Mouse (Mus musculus) liver, embryonic 15.5 days (tissue): ENCODE results near the gene Rc3h2. TPM values are rescaled to one million over a fixed set of nuclear protein-coding genes. Genes with fewer than 3 reads are reported as not detected.

Source experiments
- ATAC-seq: fragments of 200-750 bp; cut with Nextera tagmentation; 2 replicates; pipeline ENCODE4 v1.8.0; 2017; ENCODE audit warnings: moderate number of reproducible peaks, mild to moderate bottlenecking, moderate library complexity; ENCODE audit not compliant: insufficient read depth
- H3K27ac ChIP-seq: fragments of 300-500 bp; sonication (generic); replicated peaks from 2 replicates; pipeline ENCODE4 v1.5.1; 2015; ENCODE audit warnings: mild to moderate bottlenecking, inconsistent platforms
- H3K27me3 ChIP-seq: fragments of 300-500 bp; sonication (generic); 2 replicates; pipeline ENCODE4 v1.6.1; 2015; ENCODE audit warnings: mild to moderate bottlenecking, inconsistent platforms
- H3K36me3 ChIP-seq: fragments of 300-500 bp; sonication (generic); replicated peaks from 2 replicates; pipeline ENCODE4 v1.6.1; 2015; ENCODE audit warnings: moderate library complexity, mild to moderate bottlenecking, inconsistent platforms
- H3K4me1 ChIP-seq: fragments of 300-500 bp; sonication (generic); replicated peaks from 2 replicates; pipeline ENCODE4 v1.6.1; 2015; ENCODE audit warnings: inconsistent platforms
- H3K4me2 ChIP-seq: fragments of 300-500 bp; sonication (generic); 2 replicates; pipeline ENCODE4 v1.6.1; 2015; ENCODE audit warnings: moderate library complexity, mild to moderate bottlenecking, inconsistent platforms
- H3K4me3 ChIP-seq: fragments of 300-500 bp; sonication (generic); replicated peaks from 2 replicates; pipeline ENCODE4 v1.5.1; 2015; ENCODE audit warnings: mild to moderate bottlenecking, inconsistent platforms
- H3K9ac ChIP-seq: fragments of 300-500 bp; sonication (generic); 2 replicates; pipeline ENCODE4 v1.6.1; 2015; ENCODE audit warnings: moderate library complexity, mild to moderate bottlenecking, inconsistent platforms
- H3K9me3 ChIP-seq: fragments of 300-500 bp; sonication (generic); replicated peaks from 2 replicates; pipeline ENCODE4 v1.6.1; 2016; ENCODE audit warnings: inconsistent platforms
- WGBS: fragments of 180-500 bp; shearing (Covaris S2); methylation state at CpG from one replicate; pipeline ENCODE4 v1.1.7; 2015; ENCODE audit warnings: mixed read lengths; ENCODE audit not compliant: insufficient replicate concordance; 5-methylcytosine and 5-hydroxymethylcytosine counted together
- polyA plus RNA-seq: library from polyadenylated mRNA; unstranded; fragments of >200 nt; fragmentation: Nextera tagmentation; extraction: Ambion mirVana; gene quantifications from 2 replicates; pipeline ENCODE4 v1.2.1, GENCODE M21; 2015

Gene Rc3h2
- polyA plus RNA-seq, 1 experiment from 2014 or later: 3.8 TPM

GRCm38 (mm10) chr2:37421903-37422302, 800 bp downstream of the Rc3h2 start:
- Histone ChIP-seq H3K9me3 (no peaks in the 10 kb centered on the region), H3K36me3 (no peaks in the 10 kb centered on the region), H3K27me3 (no peaks in the 10 kb centered on the region), H3K27ac (peak overlapping the region; percentile 97), H3K4me2 (peak overlapping the region; percentile 81), H3K4me1 (peaks cover 28% of the 10 kb centered on the region), H3K4me3 (peak overlapping the region; percentile 100), H3K9ac (peak overlapping the region; percentile 99)
- 7% methylated on average over 3 of the region's 3 CpGs for WGBS
- no peak for ATAC-seq

DNA sequence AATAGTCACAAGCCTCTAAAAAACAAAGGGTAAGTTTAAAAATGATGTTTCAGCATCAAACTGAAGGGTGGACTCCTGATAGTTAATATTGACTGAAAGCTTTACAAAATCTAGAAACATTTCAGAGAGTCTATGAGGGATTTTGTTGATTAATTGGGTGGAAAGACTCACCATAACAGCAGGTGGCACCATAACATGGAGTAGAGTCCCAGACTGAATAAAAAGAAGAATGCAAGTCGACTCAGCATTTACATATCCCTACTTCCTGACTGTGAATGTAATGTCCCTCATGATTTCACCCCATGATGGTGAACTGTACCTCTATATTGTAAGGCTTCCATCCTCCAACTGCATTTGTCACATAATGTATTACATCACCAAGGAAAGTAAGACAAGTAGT, 27.2 kb downstream of the Rc3h2 start:
- Histone ChIP-seq H3K4me3 (no peak overlapping the region), H3K27me3 (no peaks in the 10 kb centered on the region), H3K36me3 (peaks cover 36% of the 10 kb centered on the region), H3K9me3 (no peaks in the 10 kb centered on the region), H3K27ac (no peak overlapping the region), H3K4me1 (no peaks in the 10 kb centered on the region), H3K4me2 (no peak overlapping the region), H3K9ac (no peak overlapping the region)
- WGBS: 38% methylated on average over 1 of the region's 1 CpGs
- no peak for ATAC-seq

DNA sequence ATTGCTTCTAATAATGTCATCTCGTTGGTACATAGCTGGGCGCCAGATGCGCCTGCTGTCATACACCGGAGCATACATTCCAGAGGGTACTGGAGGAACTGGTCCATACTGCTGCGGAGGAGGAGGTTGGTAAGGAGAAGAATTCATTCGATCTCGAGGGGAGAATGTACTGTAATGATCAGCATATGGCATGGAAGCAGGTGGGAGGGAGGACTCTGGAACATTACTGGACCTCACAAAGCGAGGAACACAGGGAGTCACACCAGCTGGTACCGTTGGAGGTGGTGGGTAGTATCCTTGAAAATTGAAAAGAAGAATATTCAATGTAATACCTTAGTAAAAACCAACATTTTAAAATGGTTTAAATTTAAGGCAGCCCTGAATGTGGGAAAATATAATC, 39.8 kb downstream of the Rc3h2 start:
- WGBS: 91% methylated on average over 9 of the region's 9 CpGs
- ATAC-seq: no peak
- H3K9ac ChIP-seq: no peak overlapping the region
- no peak overlapping the region for H3K4me3 ChIP-seq
- H3K36me3 ChIP-seq: peaks cover 45% of the 10 kb centered on the region
- no peak overlapping the region for H3K27ac ChIP-seq
- H3K27me3 ChIP-seq: no peaks in the 10 kb centered on the region
- no peaks in the 10 kb centered on the region for H3K9me3 ChIP-seq
- H3K4me1 ChIP-seq: no peaks in the 10 kb centered on the region
- H3K4me2 ChIP-seq: no peak overlapping the region

DNA sequence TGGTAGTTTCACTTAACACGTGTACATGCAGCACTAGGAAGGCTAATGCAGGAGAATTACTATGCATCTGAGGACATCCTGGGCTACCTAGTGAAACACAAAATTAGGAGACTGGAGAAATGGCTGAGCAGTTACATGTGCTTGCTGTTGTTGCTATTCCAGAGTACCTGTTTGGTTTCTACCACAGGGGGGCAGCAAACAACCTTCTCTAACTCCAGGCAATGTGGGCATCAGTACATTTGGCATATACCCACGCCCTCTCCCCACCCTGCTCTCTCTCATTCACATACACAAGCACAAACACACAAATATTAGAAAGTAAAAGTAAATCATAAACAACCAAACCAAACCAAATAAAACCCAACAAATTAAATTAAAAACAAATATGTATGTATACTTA, 42.5 kb downstream of the Rc3h2 start:
- H3K4me1 ChIP-seq: peaks cover 6% of the 10 kb centered on the region; the same call in 1 of the 2 replicates
- H3K9ac ChIP-seq: no peak overlapping the region
- WGBS: 54% methylated on average over 2 of the region's 2 CpGs
- ATAC-seq: peak; percentile 37; the same call in 1 of the 2 replicates
- H3K27me3 ChIP-seq: no peaks in the 10 kb centered on the region
- H3K4me2 ChIP-seq: no peak overlapping the region
- peaks cover 55% of the 10 kb centered on the region for H3K36me3 ChIP-seq
- H3K4me3 ChIP-seq: no peak overlapping the region
- no peak overlapping the region for H3K27ac ChIP-seq
- no peaks in the 10 kb centered on the region for H3K9me3 ChIP-seq

DNA sequence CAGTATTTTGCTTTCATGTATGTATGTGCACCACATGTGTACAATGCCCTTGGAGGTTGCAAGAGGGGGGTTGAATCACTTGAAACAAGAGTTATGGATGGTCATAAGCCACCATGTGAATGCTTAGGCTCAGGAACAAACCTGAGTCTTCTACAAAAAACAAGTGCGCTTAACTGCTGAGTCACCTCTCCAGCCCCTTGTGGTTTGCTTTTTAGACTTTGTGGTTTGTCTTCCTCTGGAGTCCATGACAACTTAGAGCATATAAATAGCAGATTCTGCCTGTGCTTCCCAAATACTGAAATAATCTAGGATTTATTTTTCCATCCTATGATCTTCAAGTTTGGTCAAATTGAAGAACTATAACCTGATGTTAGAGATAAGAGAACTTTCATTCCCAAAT, 46.7 kb downstream of the Rc3h2 start:
- no peak overlapping the region for H3K4me2 ChIP-seq
- H3K27me3 ChIP-seq: no peaks in the 10 kb centered on the region
- whole genome bisulfite sequencing: 22% methylated on average over 1 of the region's 1 CpGs
- no peak for ATAC-seq
- peaks cover 6% of the 10 kb centered on the region; the same call in 1 of the 2 replicates for H3K4me1 ChIP-seq
- no peaks in the 10 kb centered on the region for H3K9me3 ChIP-seq
- H3K36me3 ChIP-seq: peaks cover 40% of the 10 kb centered on the region
- no peak overlapping the region for H3K4me3 ChIP-seq
- no peak overlapping the region for H3K9ac ChIP-seq
- no peak overlapping the region for H3K27ac ChIP-seq

DNA sequence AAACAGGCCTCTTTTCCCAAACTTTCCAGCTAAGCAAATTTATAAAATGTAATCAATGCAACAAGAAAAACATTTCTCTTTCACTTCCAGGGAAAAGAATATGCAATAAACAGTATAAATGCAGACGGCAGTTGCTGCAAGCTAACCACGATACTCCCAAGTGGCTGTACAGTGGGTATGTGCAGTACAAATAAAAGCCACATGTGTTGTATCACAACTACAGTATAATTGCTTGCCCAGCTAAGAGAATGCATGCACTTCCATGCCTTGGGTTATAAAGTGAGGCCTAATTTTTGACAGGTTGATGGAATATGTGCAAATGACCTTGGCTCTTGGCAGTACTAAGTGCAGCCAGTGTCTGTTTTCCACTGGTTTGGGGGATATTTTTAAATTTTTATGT, 52.1 kb downstream of the Rc3h2 start:
- no peaks in the 10 kb centered on the region for H3K27me3 ChIP-seq
- H3K4me2 ChIP-seq: no peak overlapping the region
- H3K9me3 ChIP-seq: no peaks in the 10 kb centered on the region
- peaks cover 10% of the 10 kb centered on the region for H3K36me3 ChIP-seq
- no peak overlapping the region for H3K27ac ChIP-seq
- ATAC-seq: no peak
- 85% methylated on average over 2 of the region's 2 CpGs for WGBS
- H3K9ac ChIP-seq: no peak overlapping the region
- H3K4me3 ChIP-seq: no peak overlapping the region
- no peaks in the 10 kb centered on the region for H3K4me1 ChIP-seq

GRCm38 (mm10) chr2:37359908-37360307, 62.8 kb downstream of the Rc3h2 start:
- peak overlapping the region; percentile 83; the same call in 1 of the 2 replicates for H3K4me3 ChIP-seq
- 86% methylated on average over 2 of the region's 2 CpGs for WGBS
- peaks cover 14% of the 10 kb centered on the region for H3K4me1 ChIP-seq
- H3K36me3 ChIP-seq: peaks cover 15% of the 10 kb centered on the region
- no peaks in the 10 kb centered on the region for H3K9me3 ChIP-seq
- H3K27me3 ChIP-seq: no peaks in the 10 kb centered on the region
- no peak for ATAC-seq
- H3K4me2 ChIP-seq: peak overlapping the region; percentile 88
- no peak overlapping the region for H3K9ac ChIP-seq
- no peak overlapping the region for H3K27ac ChIP-seq

GRCm38 (mm10) chr2:37358633-37359540, 63.8 kb downstream of the Rc3h2 start, which contains the start of gene Pdcl:
Gene Pdcl, minus strand, starts transcription at chr2:37359332.
- H3K4me3 ChIP-seq: peak within 1 kb of the TSS; percentile 83
- H3K4me1 ChIP-seq: peaks cover 14% of the 10 kb centered on the region
- peak within 1 kb of the TSS; percentile 99 for H3K27ac ChIP-seq
- ATAC-seq: peak; percentile 100
- no peaks in the 10 kb centered on the region for H3K9me3 ChIP-seq
- peak within 1 kb of the TSS; percentile 88 for H3K4me2 ChIP-seq
- no peaks in the 10 kb centered on the region for H3K27me3 ChIP-seq
- H3K9ac ChIP-seq: peak within 1 kb of the TSS; percentile 72
- under 1% methylated on average over 42 of the region's 42 CpGs for WGBS
- peaks cover 25% of the 10 kb centered on the region for H3K36me3 ChIP-seq

DNA sequence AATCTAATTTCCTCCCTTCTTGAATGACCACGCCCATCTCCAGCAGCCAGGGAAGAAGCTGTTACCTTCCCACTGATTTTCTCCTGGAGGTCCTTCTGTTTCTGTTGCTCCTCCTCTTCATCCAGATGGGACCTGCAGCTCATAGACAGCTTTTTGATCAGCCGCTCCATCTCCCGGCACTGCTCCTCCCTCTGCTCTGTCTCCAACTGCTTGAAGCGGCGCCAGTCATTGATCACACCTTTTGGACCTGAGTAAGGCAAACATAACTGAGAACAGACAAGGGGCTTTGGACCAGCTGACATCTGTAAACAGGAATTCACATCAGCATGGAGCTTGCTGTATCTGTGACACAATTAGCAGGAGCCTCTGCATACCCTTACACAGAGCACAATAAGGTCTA, 67.1 kb downstream of the Rc3h2 start:
- Histone ChIP-seq H3K36me3 (peaks cover 54% of the 10 kb centered on the region), H3K27me3 (no peaks in the 10 kb centered on the region), H3K4me2 (no peak overlapping the region), H3K27ac (no peak overlapping the region), H3K9me3 (no peaks in the 10 kb centered on the region), H3K9ac (no peak overlapping the region), H3K4me3 (no peak overlapping the region), H3K4me1 (peaks cover 14% of the 10 kb centered on the region)
- no peak for ATAC-seq
- WGBS: 84% methylated on average over 5 of the region's 5 CpGs

DNA sequence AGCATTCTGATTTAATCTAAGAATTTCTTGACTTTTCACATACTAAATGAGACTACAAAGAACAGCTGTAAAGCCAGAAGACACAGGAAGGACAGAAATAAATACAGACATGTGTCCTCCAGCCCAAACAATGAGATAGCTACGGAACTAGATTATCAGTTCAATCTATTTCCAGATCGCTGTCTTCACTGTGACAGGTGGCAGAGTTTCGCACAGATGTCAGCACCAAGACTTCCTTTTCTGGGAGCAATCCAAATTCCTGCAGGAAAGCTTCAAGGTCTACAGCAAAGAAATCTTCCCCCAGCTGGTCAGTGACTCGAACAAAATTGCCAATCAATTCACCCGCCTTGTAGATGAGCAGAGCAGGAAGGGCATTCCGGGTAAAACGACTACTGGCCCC, 71.0 kb downstream of the Rc3h2 start:
- no peak overlapping the region for H3K4me3 ChIP-seq

GRCm38 (mm10) chr2:37338497-37339187, 84.1 kb downstream of the Rc3h2 start:
- Histone ChIP-seq H3K9me3 (no peaks in the 10 kb centered on the region), H3K27ac (no peak overlapping the region), H3K9ac (no peak overlapping the region), H3K36me3 (no peaks in the 10 kb centered on the region), H3K4me2 (no peak overlapping the region), H3K4me3 (no peak overlapping the region), H3K27me3 (no peaks in the 10 kb centered on the region), H3K4me1 (no peaks in the 10 kb centered on the region)
- WGBS: 50% methylated on average over 10 of the region's 10 CpGs
- ATAC-seq: no peak

More for the DNA sequence above, 71.0 kb downstream of the Rc3h2 start:
- Histone ChIP-seq H3K27ac (no peak overlapping the region), H3K36me3 (peaks cover 49% of the 10 kb centered on the region), H3K27me3 (no peaks in the 10 kb centered on the region), H3K4me2 (no peak overlapping the region), H3K9me3 (no peaks in the 10 kb centered on the region), H3K9ac (no peak overlapping the region), H3K4me1 (no peaks in the 10 kb centered on the region)
- whole genome bisulfite sequencing: 68% methylated on average over 7 of the region's 7 CpGs
- no peak for ATAC-seq
